Mouse (Mus musculus) neural tube, embryonic 11.5 days (tissue): Measurements from ENCODE around the gene Mapkapk5. TPM values are rescaled to one million over a fixed set of nuclear protein-coding genes. Genes with fewer than 3 reads are reported as not detected.

Experiments used
- ATAC-seq: fragments of 200-750 bp; cut with Nextera tagmentation; 2 replicates; pipeline ENCODE4 v1.8.0; 2017; ENCODE audit warnings: moderate number of reproducible peaks, mild to moderate bottlenecking, moderate TSS enrichment, moderate library complexity; ENCODE audit not compliant: insufficient read depth, low FRiP score, low TSS enrichment
- DNase-seq: peaks from one replicate; pipeline ENCODE4 v3.0.0-alpha.2; 2015; ENCODE audit warnings: low spot score
- H3K27ac ChIP-seq: fragments of 300-500 bp; sonication (generic); 2 replicates; pipeline ENCODE4 v1.5.1; 2014; ENCODE audit warnings: low read depth, mild to moderate bottlenecking, low read length
- H3K27me3 ChIP-seq: fragments of 300-500 bp; sonication (generic); 2 replicates; pipeline ENCODE4 v1.6.1; 2014; ENCODE audit warnings: mild to moderate bottlenecking, low read length, mixed read lengths; ENCODE audit not compliant: control insufficient read depth, insufficient read depth
- H3K36me3 ChIP-seq: fragments of 300-500 bp; sonication (generic); 2 replicates; pipeline ENCODE4 v1.6.1; 2014; ENCODE audit warnings: mild to moderate bottlenecking, low read length, moderate library complexity, mixed read lengths; ENCODE audit not compliant: control insufficient read depth, insufficient read depth
- H3K4me1 ChIP-seq: fragments of 300-500 bp; sonication (generic); 2 replicates; pipeline ENCODE4 v1.6.1; 2014; ENCODE audit warnings: low read length, mixed read lengths; ENCODE audit not compliant: control insufficient read depth, insufficient read depth
- H3K4me2 ChIP-seq: fragments of 300-500 bp; sonication (generic); 2 replicates; pipeline ENCODE4 v1.6.1; 2014; ENCODE audit warnings: low read depth, mild to moderate bottlenecking, moderate library complexity
- H3K4me3 ChIP-seq: fragments of 300-500 bp; sonication (generic); 2 replicates; pipeline ENCODE4 v1.5.1; 2014; ENCODE audit warnings: low read depth, low read length
- H3K9ac ChIP-seq: fragments of 300-500 bp; sonication (generic); 2 replicates; pipeline ENCODE4 v1.6.1; 2014; ENCODE audit warnings: mild to moderate bottlenecking, low read length
- H3K9me3 ChIP-seq: fragments of 300-500 bp; sonication (generic); 2 replicates; pipeline ENCODE4 v1.6.1; 2016; ENCODE audit warnings: low read length; ENCODE audit not compliant: control insufficient read depth
- WGBS: fragments of 180-500 bp; shearing (Covaris S2); extraction: QIAGEN DNeasy Blood & Tissue Kit; methylation state at CpG from one replicate; pipeline ENCODE4 v1.1.7; 2014; 5-methylcytosine and 5-hydroxymethylcytosine counted together
- polyA plus RNA-seq: library from polyadenylated mRNA; unstranded; fragments of >200 nt; fragmentation: Nextera tagmentation; extraction: Ambion mirVana; gene quantifications from 2 replicates; pipeline ENCODE4 v1.2.1, GENCODE M21; 2014

Gene Mapkapk5
- polyA plus RNA-seq = 62.6 and 65.3 TPM in 2 replicates

- H3K9me3 ChIP-seq = no peaks in the 10 kb centered on the region
- ATAC-seq = peak; percentile 98
- H3K4me3 ChIP-seq = peak within 1 kb of the TSS; percentile 81
- no peaks in the 10 kb centered on the region for H3K36me3 ChIP-seq
- peak within 1 kb of the TSS; percentile 93 for H3K4me2 ChIP-seq
- DNase-seq = peak; percentile 98
- 2% methylated on average over 54 of the region's 55 CpGs for WGBS
- H3K27me3 ChIP-seq = no peaks in the 10 kb centered on the region
- peak within 1 kb of the TSS; percentile 95 for H3K27ac ChIP-seq
- peak within 1 kb of the TSS; percentile 93 for H3K9ac ChIP-seq
- peaks cover 7% of the 10 kb centered on the region for H3K4me1 ChIP-seq
Measured at GRCm38 (mm10) chr5:121545793-121546529, at the start of gene Mapkapk5. Gene Mapkapk5 (minus strand): TSS chr5:121545905.

DNA sequence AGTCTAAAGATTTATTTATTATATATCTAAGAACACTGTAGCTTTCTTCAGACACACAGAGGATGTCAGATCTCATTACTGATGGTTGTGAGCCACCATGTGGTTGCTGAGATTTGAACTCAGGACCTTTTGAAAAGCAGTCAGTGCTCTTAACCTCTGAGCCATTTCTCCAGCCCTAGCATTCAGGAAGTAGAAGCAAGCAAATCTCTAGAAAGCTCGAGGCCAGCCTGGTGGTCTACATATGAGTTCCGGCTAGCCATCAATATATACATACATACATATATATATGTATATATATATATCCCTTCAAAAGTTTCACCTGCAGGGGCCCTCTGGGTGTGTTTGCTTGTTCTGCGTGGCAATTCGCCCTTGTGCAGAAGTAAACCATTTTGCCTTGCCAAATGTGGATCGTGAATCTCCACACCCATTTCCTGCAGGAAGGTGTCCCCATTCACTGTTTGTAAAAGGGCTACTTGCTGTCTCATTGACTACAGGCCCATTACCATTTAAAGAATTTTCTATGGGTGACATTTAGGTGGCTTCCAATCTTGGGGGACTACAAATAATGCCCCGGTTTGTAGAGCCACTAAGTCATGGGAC is 49.1 kb upstream of the Mapkapk5 start:
- no peaks in the 10 kb centered on the region for H3K9me3 ChIP-seq
- DNase-seq = no peak
- H3K27ac ChIP-seq = no peak overlapping the region
- WGBS = 85% methylated on average over 6 of the region's 6 CpGs
- H3K4me2 ChIP-seq = no peak overlapping the region
- H3K4me1 ChIP-seq = 0 out of 2 replicates have a peak, but pooled peaks cover 8% of the 10 kb centered on the region
- ATAC-seq = no peak
- no peaks in the 10 kb centered on the region for H3K36me3 ChIP-seq
- no peak overlapping the region for H3K4me3 ChIP-seq
- 0 out of 2 replicates have a peak, but pooled peaks cover 2% of the 10 kb centered on the region for H3K27me3 ChIP-seq
- H3K9ac ChIP-seq = no peak overlapping the region

- Histone ChIP-seq H3K36me3 (no peaks in the 10 kb centered on the region), H3K27ac (no peak within 1 kb of the TSS; the same call in 1 of the 2 replicates), H3K4me2 (peak within 1 kb of the TSS; percentile 97), H3K9me3 (no peaks in the 10 kb centered on the region), H3K9ac (peak within 1 kb of the TSS; percentile 78), H3K4me1 (0 out of 2 replicates have a peak, but pooled peaks cover 8% of the 10 kb centered on the region), H3K27me3 (0 out of 2 replicates have a peak, but pooled peaks cover 2% of the 10 kb centered on the region), H3K4me3 (peak within 1 kb of the TSS; percentile 72)
- DNase-seq (peak; percentile 88), ATAC-seq (peak; percentile 79)
- 3% methylated on average over 47 of the region's 47 CpGs for WGBS
Measured at GRCm38 (mm10) chr5:121593451-121594401, 48.0 kb upstream of the Mapkapk5 start, which contains the start of gene Aldh2. Gene Aldh2 (minus strand): TSS chr5:121593824.

DNA sequence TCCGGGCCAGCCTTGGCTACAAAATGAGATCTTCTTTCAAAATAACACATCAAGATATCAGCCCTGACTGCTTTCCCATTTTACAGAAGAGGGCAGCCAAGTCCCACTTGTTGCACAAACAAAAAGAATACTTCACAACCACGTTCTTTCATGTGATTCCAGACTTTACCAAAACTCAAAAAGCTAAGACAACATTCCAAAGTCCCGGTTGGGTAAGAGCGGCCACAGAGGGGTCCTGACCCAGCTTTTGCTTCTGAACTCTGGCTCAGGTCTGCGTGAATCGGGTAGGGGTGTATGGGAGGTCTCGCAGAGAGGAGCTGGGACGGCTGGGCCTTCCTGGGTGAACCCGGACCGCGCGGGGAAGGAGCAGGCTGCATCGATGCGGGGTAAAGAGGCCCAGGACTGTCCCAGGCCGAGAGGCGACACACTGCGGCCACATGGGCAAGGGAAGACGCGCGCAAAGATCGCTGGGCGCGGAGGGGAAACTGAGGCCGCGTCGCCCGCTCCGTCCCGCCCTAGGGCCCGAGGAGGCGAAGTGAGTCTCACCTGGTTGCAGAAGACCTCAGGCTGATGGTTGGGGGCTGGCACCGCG is 47.2 kb upstream of the Mapkapk5 start:
- Histone ChIP-seq H3K4me1 (0 out of 2 replicates have a peak, but pooled peaks cover 8% of the 10 kb centered on the region), H3K4me2 (peak overlapping the region; percentile 97), H3K9ac (peak overlapping the region; percentile 78), H3K27ac (no peak overlapping the region), H3K36me3 (no peaks in the 10 kb centered on the region), H3K27me3 (0 out of 2 replicates have a peak, but pooled peaks cover 2% of the 10 kb centered on the region), H3K4me3 (peak overlapping the region; percentile 72), H3K9me3 (no peaks in the 10 kb centered on the region)
- peak; percentile 30 for DNase-seq
- peak; percentile 50 for ATAC-seq
- 3% methylated on average over 33 of the region's 33 CpGs for WGBS

DNA sequence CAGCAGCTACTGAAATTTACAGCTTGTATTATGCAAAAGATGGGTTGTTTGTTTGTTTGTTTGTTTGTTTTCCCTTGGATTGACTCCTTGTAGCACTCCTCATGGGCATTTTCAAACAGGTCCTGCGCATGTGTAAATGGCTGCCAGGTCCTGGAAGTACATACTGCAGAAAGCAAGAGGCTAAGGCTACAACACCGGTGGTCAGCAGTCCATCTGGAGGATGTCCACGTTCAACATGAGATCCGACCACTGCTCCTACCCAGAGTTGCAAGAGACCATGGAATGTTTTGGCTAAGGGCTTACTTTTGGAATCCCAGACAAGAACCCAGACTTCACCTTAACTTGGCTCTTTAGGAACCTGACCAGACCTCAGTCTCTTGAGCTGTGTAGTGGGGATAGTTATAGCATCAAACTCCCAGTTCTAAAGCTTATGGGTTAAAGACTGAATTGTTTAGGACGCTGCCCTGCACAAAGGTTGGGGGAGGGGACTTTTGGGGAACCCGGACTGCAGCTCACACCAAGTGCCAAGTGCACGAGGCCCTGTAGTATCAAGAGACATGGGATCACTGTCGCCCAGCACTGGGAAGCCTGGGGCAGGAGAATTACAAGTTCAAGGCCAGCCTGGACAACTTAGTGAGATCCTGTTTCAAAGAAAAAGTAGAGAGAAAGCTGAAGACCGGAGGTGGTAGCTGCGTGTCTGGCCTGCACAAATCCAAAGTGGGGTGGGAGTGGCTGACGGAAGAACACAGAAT is 46.5 kb upstream of the Mapkapk5 start:
- Histone ChIP-seq H3K4me3 (peak overlapping the region; percentile 72; the same call in 1 of the 2 replicates), H3K36me3 (no peaks in the 10 kb centered on the region), H3K9me3 (no peaks in the 10 kb centered on the region), H3K4me2 (peak overlapping the region; percentile 97), H3K9ac (0 out of 2 replicates have a peak overlapping the region, but pooled peaks have one; percentile 78), H3K27ac (no peak overlapping the region), H3K4me1 (0 out of 2 replicates have a peak, but pooled peaks cover 8% of the 10 kb centered on the region), H3K27me3 (0 out of 2 replicates have a peak, but pooled peaks cover 2% of the 10 kb centered on the region)
- ATAC-seq (no peak), DNase-seq (no peak)
- 68% methylated on average over 11 of the region's 11 CpGs for WGBS

- H3K9me3 ChIP-seq = no peaks in the 10 kb centered on the region
- WGBS = 82% methylated on average over 11 of the region's 11 CpGs
- H3K4me3 ChIP-seq = no peak overlapping the region
- H3K9ac ChIP-seq = no peak overlapping the region
- no peaks in the 10 kb centered on the region for H3K36me3 ChIP-seq
- 0 out of 2 replicates have a peak, but pooled peaks cover 8% of the 10 kb centered on the region for H3K4me1 ChIP-seq
- no peak overlapping the region for H3K27ac ChIP-seq
- no peak overlapping the region for H3K4me2 ChIP-seq
- H3K27me3 ChIP-seq = 0 out of 2 replicates have a peak, but pooled peaks cover 2% of the 10 kb centered on the region
- DNase-seq (no peak), ATAC-seq (no peak)
Measured at GRCm38 (mm10) chr5:121591417-121592063, 45.8 kb upstream of the Mapkapk5 start.

DNA sequence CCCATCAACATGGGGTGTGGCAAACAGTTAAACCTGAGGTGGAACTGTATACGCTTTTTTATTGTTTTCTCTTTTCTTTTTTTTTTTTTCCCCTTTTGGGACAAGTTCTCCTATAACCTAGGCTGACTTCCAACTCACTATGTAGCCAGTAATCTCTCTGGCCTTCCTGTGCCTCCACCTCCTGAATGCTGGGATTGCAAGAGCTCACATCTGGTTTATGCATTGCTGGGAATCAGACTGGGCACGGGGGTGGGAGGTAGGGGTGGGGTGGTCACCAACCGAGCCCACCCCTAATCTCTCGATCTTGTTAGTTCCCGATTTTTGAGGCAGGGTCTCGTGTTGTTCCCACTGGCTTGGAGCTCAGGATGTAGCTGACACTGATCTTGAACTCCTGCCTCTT is 44.2 kb upstream of the Mapkapk5 start:
- no peaks in the 10 kb centered on the region for H3K36me3 ChIP-seq
- ATAC-seq (no peak), DNase-seq (no peak)
- H3K4me3 ChIP-seq = no peak overlapping the region
- H3K27me3 ChIP-seq = 0 out of 2 replicates have a peak, but pooled peaks cover 2% of the 10 kb centered on the region
- H3K4me1 ChIP-seq = 0 out of 2 replicates have a peak, but pooled peaks cover 8% of the 10 kb centered on the region
- H3K27ac ChIP-seq = no peak overlapping the region
- no peak overlapping the region for H3K9ac ChIP-seq
- H3K9me3 ChIP-seq = no peaks in the 10 kb centered on the region
- H3K4me2 ChIP-seq = no peak overlapping the region
- WGBS = 84% methylated on average over 6 of the region's 6 CpGs
